Mouse (Mus musculus): ENCODE results near the gene Sgpl1. TPM values are rescaled to one million over a fixed set of nuclear protein-coding genes. Genes with fewer than 3 reads are reported as not detected.
A peak's percentile ranks its signal among the peaks of the same experiment; 100 is the strongest.

Sgpl1 gene
- total RNA-seq, 1 experiment, result 103 TPM

GRCm38 (mm10) chr10:61114246-61114720 lies 33.2 kb downstream of the Sgpl1 start:
- Histone ChIP-seq H3K36me3 (ENCODE audit: control insufficient read depth, insufficient read depth, low read length, poor library complexity, severe bottlenecking) (peaks cover 5% of the 10 kb centered on the region), H3K4me3 (ENCODE audit: insufficient read depth in 1 of 2, low read depth in 1 of 2, low read length in 2 of 2, poor library complexity in 1 of 2, severe bottlenecking in 1 of 2) (no peak overlapping the region), H3K9ac (ENCODE audit: insufficient read depth, low read depth, low read length, poor library complexity, severe bottlenecking) (no peak overlapping the region), H3K9me3 (ENCODE audit: control insufficient read depth, insufficient read depth, low read depth, low read length) (no peaks in the 10 kb centered on the region), H3K27ac (ENCODE audit: insufficient read depth, low read depth, low read length, poor library complexity, severe bottlenecking) (no peak overlapping the region), H3K4me1 (ENCODE audit: control insufficient read depth in 2 of 2, insufficient read depth in 2 of 2, low read length in 2 of 2, poor library complexity in 1 of 2) (no peaks in the 10 kb centered on the region)
- TF ChIP-seq HCFC1 (IDR thresholded peaks at IDR 0.05; ENCODE audit: borderline replicate concordance, insufficient read depth, low read length) (no peak), MAFK (IDR thresholded peaks at IDR 0.05; ENCODE audit: insufficient read depth, low read depth, low read length) (no peak), CHD2 (IDR thresholded peaks at IDR 0.05; ENCODE audit: low read depth, low read length) (no peak), ZNF384 (IDR thresholded peaks at IDR 0.05; ENCODE audit: low read depth, low read length) (no peak), ZC3H11A (IDR thresholded peaks at IDR 0.05; ENCODE audit: borderline replicate concordance, low read depth, low read length) (no peak)
- DNase-seq (ENCODE audit: low read depth, low spot score), result no peak
- in situ Hi-C loops (cut with MboI; ENCODE audit: low sequenced_read_pairs in 2 of 2, unreplicated experiment in 2 of 2), result no loop called here

- Histone ChIP-seq H3K4me1 (ENCODE audit: control insufficient read depth in 2 of 2, insufficient read depth in 2 of 2, low read length in 2 of 2, poor library complexity in 1 of 2) (no peaks in the 10 kb centered on the region), H3K9me3 (ENCODE audit: control insufficient read depth, insufficient read depth, low read depth, low read length) (no peaks in the 10 kb centered on the region), H3K36me3 (ENCODE audit: control insufficient read depth, insufficient read depth, low read length, poor library complexity, severe bottlenecking) (peaks cover 62% of the 10 kb centered on the region), H3K27ac (ENCODE audit: insufficient read depth, low read depth, low read length, poor library complexity, severe bottlenecking) (no peak overlapping the region), H3K4me3 (ENCODE audit: insufficient read depth in 1 of 2, low read depth in 1 of 2, low read length in 2 of 2, poor library complexity in 1 of 2, severe bottlenecking in 1 of 2) (no peak overlapping the region), H3K9ac (ENCODE audit: insufficient read depth, low read depth, low read length, poor library complexity, severe bottlenecking) (no peak overlapping the region)
- in situ Hi-C loops (cut with MboI; ENCODE audit: low sequenced_read_pairs in 2 of 2, unreplicated experiment in 2 of 2), result no loop called here
- TF ChIP-seq MAFK (IDR thresholded peaks at IDR 0.05; ENCODE audit: insufficient read depth, low read depth, low read length) (no peak), HCFC1 (IDR thresholded peaks at IDR 0.05; ENCODE audit: borderline replicate concordance, insufficient read depth, low read length) (no peak), ZNF384 (IDR thresholded peaks at IDR 0.05; ENCODE audit: low read depth, low read length) (no peak), ZC3H11A (IDR thresholded peaks at IDR 0.05; ENCODE audit: borderline replicate concordance, low read depth, low read length) (no peak), CHD2 (IDR thresholded peaks at IDR 0.05; ENCODE audit: low read depth, low read length) (no peak)
- no peak for DNase-seq (ENCODE audit: low read depth, low spot score)
These were observed 43.9 kb downstream of the Sgpl1 start for GRCm38 (mm10) chr10:61103564-61104114.

- Histone ChIP-seq H3K9ac (ENCODE audit: insufficient read depth, low read depth, low read length, poor library complexity, severe bottlenecking) (no peak overlapping the region), H3K4me1 (ENCODE audit: control insufficient read depth in 2 of 2, insufficient read depth in 2 of 2, low read length in 2 of 2, poor library complexity in 1 of 2) (peaks cover 0 to 4% of the 10 kb centered on the region in 2 experiments; a peak in 1 of 4 replicates), H3K36me3 (ENCODE audit: control insufficient read depth, insufficient read depth, low read length, poor library complexity, severe bottlenecking) (peaks cover 2% of the 10 kb centered on the region; the same call in 1 of the 2 replicates), H3K4me3 (ENCODE audit: insufficient read depth in 1 of 2, low read depth in 1 of 2, low read length in 2 of 2, poor library complexity in 1 of 2, severe bottlenecking in 1 of 2) (no peak overlapping the region), H3K9me3 (ENCODE audit: control insufficient read depth, insufficient read depth, low read depth, low read length) (no peaks in the 10 kb centered on the region), H3K27ac (ENCODE audit: insufficient read depth, low read depth, low read length, poor library complexity, severe bottlenecking) (no peak overlapping the region)
- in situ Hi-C loops (cut with MboI; ENCODE audit: low sequenced_read_pairs in 2 of 2, unreplicated experiment in 2 of 2), result no loop called here
- DNase-seq (ENCODE audit: low read depth, low spot score), result no peak
- TF ChIP-seq MAFK (IDR thresholded peaks at IDR 0.05; ENCODE audit: insufficient read depth, low read depth, low read length) (no peak), ZNF384 (IDR thresholded peaks at IDR 0.05; ENCODE audit: low read depth, low read length) (no peak), ZC3H11A (IDR thresholded peaks at IDR 0.05; ENCODE audit: borderline replicate concordance, low read depth, low read length) (no peak), HCFC1 (IDR thresholded peaks at IDR 0.05; ENCODE audit: borderline replicate concordance, insufficient read depth, low read length) (no peak), CHD2 (IDR thresholded peaks at IDR 0.05; ENCODE audit: low read depth, low read length) (no peak)
These were observed 55.6 kb downstream of the Sgpl1 start for GRCm38 (mm10) chr10:61091866-61092265.

- Histone ChIP-seq H3K36me3 (ENCODE audit: control insufficient read depth, insufficient read depth, low read length, poor library complexity, severe bottlenecking) (no peaks in the 10 kb centered on the region), H3K9me3 (ENCODE audit: control insufficient read depth, insufficient read depth, low read depth, low read length) (no peaks in the 10 kb centered on the region), H3K4me3 (ENCODE audit: insufficient read depth in 1 of 2, low read depth in 1 of 2, low read length in 2 of 2, poor library complexity in 1 of 2, severe bottlenecking in 1 of 2) (peak within 1 kb of the TSS; percentile 58), H3K4me1 (ENCODE audit: control insufficient read depth in 2 of 2, insufficient read depth in 2 of 2, low read length in 2 of 2, poor library complexity in 1 of 2) (peaks cover 0 to 8% of the 10 kb centered on the region in 2 experiments; a peak in 1 of 4 replicates), H3K9ac (ENCODE audit: insufficient read depth, low read depth, low read length, poor library complexity, severe bottlenecking) (peak within 1 kb of the TSS; percentile 57), H3K27ac (ENCODE audit: insufficient read depth, low read depth, low read length, poor library complexity, severe bottlenecking) (no peak within 1 kb of the TSS)
- DNase-seq (ENCODE audit: low read depth, low spot score), result no peak
- TF ChIP-seq HCFC1 (IDR thresholded peaks at IDR 0.05; ENCODE audit: borderline replicate concordance, insufficient read depth, low read length) (no peak), MAFK (IDR thresholded peaks at IDR 0.05; ENCODE audit: insufficient read depth, low read depth, low read length) (no peak), CHD2 (IDR thresholded peaks at IDR 0.05; ENCODE audit: low read depth, low read length) (no peak), ZNF384 (IDR thresholded peaks at IDR 0.05; ENCODE audit: low read depth, low read length) (no peak), ZC3H11A (IDR thresholded peaks at IDR 0.05; ENCODE audit: borderline replicate concordance, low read depth, low read length) (no peak)
- in situ Hi-C loops (cut with MboI; ENCODE audit: low sequenced_read_pairs in 2 of 2, unreplicated experiment in 2 of 2), result no loop called here
These were observed 58.0 kb downstream of the Sgpl1 start, which contains the start of gene Pcbd1 for GRCm38 (mm10) chr10:61089170-61090142. Pcbd1 (plus strand) TSS chr10:61089331.

All from ES-E14 (cell line).